Mouse (Mus musculus) megakaryocyte, embryonic 14.5 days (primary cell): ENCODE results near the gene Dcaf8.

ENCODE experiments used
- FLI1 ChIP-seq: IDR thresholded peaks from 2 replicates; pipeline ENCODE4 v1.6.1; 2012; ENCODE audit warnings: low read length, inconsistent platforms, mixed read lengths
- GATA1 ChIP-seq: IDR thresholded peaks from 3 replicates; pipeline ENCODE4 v1.6.1; 2012; ENCODE audit warnings: mixed read lengths, low read length, inconsistent platforms, borderline replicate concordance

DNA sequence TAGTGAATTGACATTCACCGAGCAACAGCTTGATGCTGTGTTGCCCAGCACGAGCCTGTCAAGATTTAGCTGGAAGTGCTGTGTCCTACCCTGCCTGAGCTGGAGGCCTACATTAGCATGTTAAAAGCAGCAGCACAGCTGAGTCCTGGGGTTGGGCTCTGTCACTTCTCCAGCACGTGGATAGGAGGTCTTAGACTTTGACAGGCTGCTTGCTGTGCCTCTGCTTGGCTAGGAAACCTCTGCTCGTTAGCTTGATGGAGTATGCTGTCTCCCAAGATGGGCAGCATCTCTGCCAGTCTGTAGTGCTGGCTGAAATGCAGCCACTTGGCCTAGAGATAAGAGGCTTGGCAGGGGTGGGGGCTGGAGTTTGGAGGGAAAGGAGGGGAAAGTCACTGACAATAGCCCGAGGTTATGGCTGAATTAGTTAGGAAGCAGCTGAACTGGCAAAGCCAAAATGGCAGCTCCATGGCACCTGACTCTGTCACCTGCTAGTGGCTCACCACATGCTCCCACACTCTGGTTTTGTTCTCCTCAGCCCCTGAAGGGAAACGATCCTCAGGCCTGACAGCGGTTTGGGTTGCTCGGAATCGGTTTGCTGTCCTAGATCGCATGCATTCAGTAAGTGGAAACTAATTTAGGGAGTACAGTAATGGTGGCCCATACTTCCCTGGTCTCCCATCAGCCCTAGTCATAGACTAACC is 40.0 kb upstream of the Dcaf8 start:
- TF ChIP-seq GATA1 (no peak), FLI1 (no peak)
